Mouse (Mus musculus) E14TG2a.4 (cell line): Measurements from ENCODE around the gene Tango6.

Experiments used
- H3K27me3 ChIP-seq: 2 replicates; pipeline ENCODE4 v1.6.1; 2014; ENCODE audit warnings: low read length, control low read depth; ENCODE audit not compliant: insufficient read depth
- H3K36me3 ChIP-seq: 2 replicates; pipeline ENCODE4 v1.6.1; 2014; ENCODE audit warnings: low read length, control low read depth; ENCODE audit not compliant: insufficient read depth
- H3K4me1 ChIP-seq: replicated peaks from 2 replicates; pipeline ENCODE4 v1.6.1; 2014; ENCODE audit warnings: low read depth, low read length, control low read depth
- H3K4me3 ChIP-seq: replicated peaks from 2 replicates; pipeline ENCODE4 v1.5.1; 2014; ENCODE audit warnings: mild to moderate bottlenecking, low read length
- H3K9me3 ChIP-seq: 2 replicates; pipeline ENCODE4 v1.6.1; 2014; ENCODE audit warnings: low read length, control low read depth
- CTCF ChIP-seq: conservative IDR thresholded peaks from 2 replicates; pipeline ENCODE4 v1.5.1; 2014; ENCODE audit warnings: low read length
- NANOG ChIP-seq: IDR thresholded peaks from 2 replicates; pipeline ENCODE4 v1.6.1; 2014; ENCODE audit warnings: borderline replicate concordance, low read length, mixed read lengths
- POU5F1 ChIP-seq: IDR thresholded peaks from 2 replicates; pipeline ENCODE4 v1.6.1; 2014; ENCODE audit warnings: low read length, borderline replicate concordance

Gene Tango6

DNA sequence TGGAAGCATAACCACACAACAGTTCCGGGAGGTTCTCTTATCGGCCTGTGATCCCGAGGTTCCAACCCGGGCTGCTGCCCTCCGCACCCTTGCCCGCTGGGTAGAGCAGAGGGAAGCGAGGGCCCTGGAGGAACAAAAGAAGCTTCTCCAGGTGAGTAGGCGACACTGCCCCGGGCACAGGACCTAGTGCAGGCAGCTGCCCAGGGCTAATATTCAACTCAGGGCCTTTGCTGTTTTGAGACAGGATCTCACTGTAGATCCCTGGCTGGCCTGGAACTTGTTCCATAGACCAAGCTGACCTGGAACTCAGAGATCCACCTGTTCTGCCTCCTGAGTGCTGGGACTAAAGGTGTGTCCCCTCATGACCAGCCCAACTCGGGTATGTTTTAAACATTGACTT lies 59.5 kb downstream of the Tango6 start:
- TF ChIP-seq CTCF (no peak), NANOG (no peak), POU5F1 (no peak)
- Histone ChIP-seq H3K4me3 (no peak overlapping the region), H3K27me3 (no peaks in the 10 kb centered on the region), H3K36me3 (peaks cover 84% of the 10 kb centered on the region), H3K9me3 (peaks cover 8% of the 10 kb centered on the region), H3K4me1 (0 out of 2 replicates have a peak, but pooled peaks cover 4% of the 10 kb centered on the region)

DNA sequence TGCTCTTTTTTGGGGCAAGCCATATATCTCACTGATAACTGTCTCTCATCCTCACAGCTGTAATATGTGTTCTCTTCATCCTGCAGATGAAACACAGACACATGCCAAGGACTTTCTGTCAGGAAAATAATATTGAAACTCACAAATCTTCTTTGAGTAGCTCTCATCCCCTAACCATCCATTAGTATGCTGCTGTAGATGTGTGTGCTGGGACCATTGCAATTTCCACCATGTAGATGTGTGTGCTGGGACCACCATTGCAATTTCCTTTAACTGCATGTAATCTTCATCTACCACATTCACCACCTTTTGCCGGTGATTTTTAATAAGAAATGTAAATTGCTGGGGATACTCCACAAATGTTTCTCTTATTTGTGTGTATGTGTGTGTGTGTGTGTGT lies 60.5 kb downstream of the Tango6 start:
- no peak for TF ChIP-seq CTCF
- TF ChIP-seq POU5F1: no peak
- no peak for TF ChIP-seq NANOG
- 0 out of 2 replicates have a peak, but pooled peaks cover 4% of the 10 kb centered on the region for H3K4me1 ChIP-seq
- H3K36me3 ChIP-seq: peaks cover 85% of the 10 kb centered on the region
- no peaks in the 10 kb centered on the region for H3K27me3 ChIP-seq
- no peak overlapping the region for H3K4me3 ChIP-seq
- peaks cover 8% of the 10 kb centered on the region for H3K9me3 ChIP-seq

DNA sequence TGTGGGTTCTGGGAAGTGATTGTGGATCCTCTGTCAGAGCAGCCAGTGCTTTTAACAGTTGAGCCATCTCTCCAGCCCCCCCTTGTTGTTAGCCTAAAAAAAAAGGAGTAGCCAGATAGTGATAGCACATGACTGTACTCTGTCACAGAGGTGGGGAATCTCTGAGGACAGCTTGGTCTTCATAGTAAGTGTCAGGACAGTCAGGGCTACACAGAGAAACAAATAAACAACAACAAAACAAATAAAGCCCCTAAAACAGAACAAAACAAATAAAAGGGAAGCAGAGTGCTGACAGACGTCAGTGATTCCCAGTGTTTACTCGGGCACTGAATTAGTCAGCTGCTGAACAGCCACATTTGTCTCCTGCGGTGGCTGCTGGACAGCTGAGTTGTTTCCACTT lies 70.6 kb downstream of the Tango6 start:
- no peaks in the 10 kb centered on the region for H3K9me3 ChIP-seq
- no peaks in the 10 kb centered on the region for H3K27me3 ChIP-seq
- 0 out of 2 replicates have a peak, but pooled peaks cover 5% of the 10 kb centered on the region for H3K4me1 ChIP-seq
- no peak overlapping the region for H3K4me3 ChIP-seq
- peaks cover 31% of the 10 kb centered on the region for H3K36me3 ChIP-seq
- no peak for TF ChIP-seq NANOG
- TF ChIP-seq CTCF: no peak
- TF ChIP-seq POU5F1: no peak

DNA sequence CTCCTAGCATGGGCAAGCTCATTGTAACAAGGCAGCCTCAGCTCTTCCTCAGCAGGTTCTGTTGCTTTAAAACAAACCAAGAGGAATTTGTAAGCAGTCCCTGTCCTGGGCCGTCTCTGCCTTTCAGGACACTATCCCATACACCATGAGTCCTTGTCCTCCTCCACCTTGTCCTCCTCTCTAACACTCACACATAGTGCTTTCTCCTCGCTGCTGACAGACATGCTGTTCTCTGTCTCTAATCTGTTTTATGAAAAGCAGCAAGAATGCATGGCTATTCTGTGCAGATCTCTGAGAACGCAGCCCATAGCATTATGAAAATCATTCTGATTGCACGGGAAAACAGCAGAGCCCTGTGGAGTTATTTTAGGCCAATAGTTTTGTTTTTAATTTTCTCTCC lies 78.4 kb downstream of the Tango6 start:
- Histone ChIP-seq H3K36me3 (peaks cover 24% of the 10 kb centered on the region), H3K9me3 (no peaks in the 10 kb centered on the region), H3K4me3 (no peak overlapping the region), H3K4me1 (peaks cover 13% of the 10 kb centered on the region), H3K27me3 (no peaks in the 10 kb centered on the region)
- TF ChIP-seq CTCF (no peak), NANOG (no peak), POU5F1 (no peak)

DNA sequence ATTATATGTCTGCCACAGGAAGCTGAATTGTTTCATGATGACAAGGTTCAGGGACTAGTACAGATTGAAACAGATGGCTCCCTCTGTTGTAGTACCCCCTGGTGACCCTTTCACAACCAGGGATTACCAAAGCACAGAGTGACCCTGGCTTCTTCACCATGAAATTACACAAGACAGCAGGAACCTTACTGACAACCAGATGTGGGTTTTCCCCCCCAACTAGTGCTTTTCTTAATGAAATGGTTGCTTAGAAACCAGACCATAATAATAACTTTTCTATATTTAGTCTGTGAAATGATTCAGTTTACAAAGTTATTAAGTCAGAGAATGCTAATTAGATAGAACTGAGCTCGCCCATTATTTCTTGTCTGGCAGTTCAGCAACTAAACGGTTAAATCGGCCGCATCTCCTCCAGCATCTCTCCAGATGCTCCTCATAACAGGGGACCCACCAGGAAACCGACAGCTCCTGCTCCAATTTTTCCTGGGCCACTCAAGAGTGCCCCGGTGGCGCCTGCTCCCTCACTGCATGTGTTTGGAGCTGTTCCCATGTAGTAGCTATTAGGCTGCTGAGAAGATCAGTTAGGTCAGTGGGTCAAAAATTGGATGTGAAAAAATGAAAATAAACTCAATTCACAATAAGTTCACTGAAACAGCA lies 79.1 kb downstream of the Tango6 start:
- H3K27me3 ChIP-seq: no peaks in the 10 kb centered on the region
- H3K36me3 ChIP-seq: peaks cover 24% of the 10 kb centered on the region
- no peak for TF ChIP-seq POU5F1
- TF ChIP-seq CTCF: no peak
- TF ChIP-seq NANOG: no peak
- H3K4me3 ChIP-seq: no peak overlapping the region
- peaks cover 15% of the 10 kb centered on the region for H3K4me1 ChIP-seq
- H3K9me3 ChIP-seq: no peaks in the 10 kb centered on the region

DNA sequence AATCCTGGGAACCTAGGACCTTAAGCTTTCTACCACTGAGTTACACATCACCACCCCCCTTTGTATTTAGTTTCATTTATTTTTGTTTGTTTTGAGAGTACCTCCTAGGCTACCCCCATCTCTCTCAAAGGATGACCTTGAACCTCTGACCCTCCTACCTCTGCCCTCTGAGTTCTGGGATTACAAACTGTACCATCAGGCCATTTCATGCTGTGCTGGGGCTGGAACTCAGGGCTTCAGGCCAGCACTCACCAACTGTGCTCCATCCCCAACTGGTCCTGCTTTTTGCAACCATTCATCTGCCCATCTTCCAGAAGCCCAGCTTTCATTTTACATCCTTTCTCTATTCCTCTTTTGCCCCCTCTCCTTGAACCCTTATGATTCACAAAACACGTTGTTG lies 81.7 kb downstream of the Tango6 start:
- TF ChIP-seq NANOG (no peak), POU5F1 (no peak), CTCF (no peak)
- Histone ChIP-seq H3K4me1 (peaks cover 15% of the 10 kb centered on the region), H3K9me3 (no peaks in the 10 kb centered on the region), H3K4me3 (no peak overlapping the region), H3K36me3 (peaks cover 28% of the 10 kb centered on the region), H3K27me3 (no peaks in the 10 kb centered on the region)

DNA sequence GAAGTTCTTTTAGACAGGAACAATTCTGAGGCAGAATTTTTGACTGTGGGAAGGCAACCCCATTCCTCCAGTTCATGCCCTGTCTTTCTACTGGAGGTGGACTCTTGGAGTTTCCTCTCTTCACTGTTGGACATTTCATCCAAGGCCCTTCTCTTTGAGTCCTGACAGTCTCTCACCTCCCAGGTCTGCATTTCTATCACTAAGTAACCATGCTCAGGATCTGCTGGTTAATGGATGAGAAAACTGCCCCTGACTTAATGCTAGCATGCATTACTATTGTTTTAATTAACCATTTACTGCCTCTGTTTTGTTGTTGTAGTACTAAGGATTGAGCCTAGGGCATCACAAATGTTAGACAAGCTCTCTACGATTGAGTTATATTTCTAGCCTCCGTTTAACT lies 82.7 kb downstream of the Tango6 start:
- Histone ChIP-seq H3K36me3 (peaks cover 33% of the 10 kb centered on the region), H3K4me1 (peaks cover 15% of the 10 kb centered on the region), H3K4me3 (no peak overlapping the region), H3K9me3 (no peaks in the 10 kb centered on the region), H3K27me3 (no peaks in the 10 kb centered on the region)
- no peak for TF ChIP-seq NANOG
- TF ChIP-seq CTCF: no peak
- TF ChIP-seq POU5F1: no peak

DNA sequence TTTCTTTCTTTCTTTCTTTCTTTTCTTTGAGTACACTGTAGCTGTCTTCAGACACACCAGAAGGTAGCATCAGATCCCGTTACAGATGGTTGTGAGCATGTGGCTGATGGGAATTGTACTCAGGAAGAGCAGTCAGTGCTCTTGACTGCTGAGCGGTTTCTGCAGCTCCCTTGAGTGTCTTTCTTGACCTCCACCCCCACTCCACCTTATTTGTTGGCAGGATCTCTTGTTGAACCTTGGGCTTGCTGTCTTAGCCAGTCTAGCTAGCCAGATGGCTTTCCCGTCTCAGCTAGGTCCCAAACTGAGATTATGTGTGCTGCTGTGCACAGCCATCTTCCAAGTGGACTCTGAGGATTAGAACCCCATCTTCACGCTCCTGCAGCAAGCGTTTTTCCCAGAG lies 83.9 kb downstream of the Tango6 start:
- no peak overlapping the region for H3K4me3 ChIP-seq
- peaks cover 30% of the 10 kb centered on the region for H3K36me3 ChIP-seq
- peaks cover 15% of the 10 kb centered on the region for H3K4me1 ChIP-seq
- TF ChIP-seq CTCF (no peak), POU5F1 (no peak), NANOG (no peak)
- no peaks in the 10 kb centered on the region for H3K27me3 ChIP-seq
- H3K9me3 ChIP-seq: no peaks in the 10 kb centered on the region

DNA sequence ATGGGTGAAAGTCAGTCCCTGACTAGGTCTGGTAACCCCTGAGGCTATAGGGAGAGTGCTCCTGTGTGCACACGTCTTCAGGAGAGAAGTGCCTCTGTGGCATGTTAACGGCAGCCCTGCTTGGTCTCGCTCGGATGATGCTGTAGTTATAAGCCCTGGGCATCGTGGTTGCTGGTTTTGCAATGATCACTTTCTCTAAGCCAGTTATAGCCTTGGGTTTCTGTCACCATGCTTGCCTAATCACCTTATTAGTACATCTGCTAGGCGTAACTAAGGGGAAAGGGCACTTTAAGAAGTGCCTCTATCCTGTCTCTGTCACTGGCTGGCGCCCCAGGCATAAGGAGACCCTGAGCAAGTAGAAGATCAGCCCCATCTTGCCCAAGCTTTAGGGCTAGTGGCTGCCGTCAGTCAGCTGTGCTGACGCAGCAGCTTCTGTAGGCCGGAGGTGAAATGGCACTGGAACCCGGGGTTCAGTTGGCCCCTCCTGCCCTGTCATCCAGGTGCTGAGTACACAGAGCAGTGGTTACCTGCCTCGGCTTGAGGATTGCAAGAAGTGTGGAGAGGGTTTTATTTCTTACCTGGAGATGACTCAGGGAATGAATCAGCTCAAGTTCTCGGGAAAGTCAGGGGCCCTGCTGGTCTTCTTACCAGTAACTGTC lies 86.4 kb downstream of the Tango6 start:
- H3K4me1 ChIP-seq: peaks cover 31% of the 10 kb centered on the region
- H3K4me3 ChIP-seq: no peak overlapping the region
- H3K9me3 ChIP-seq: no peaks in the 10 kb centered on the region
- H3K36me3 ChIP-seq: peaks cover 22% of the 10 kb centered on the region
- no peaks in the 10 kb centered on the region for H3K27me3 ChIP-seq
- no peak for TF ChIP-seq NANOG
- no peak for TF ChIP-seq POU5F1
- no peak for TF ChIP-seq CTCF
